Mouse (Mus musculus) myocyte (in vitro differentiated cells): ENCODE measurements around the gene Tmprss11g.

Experiments
- MAX ChIP-seq: IDR thresholded peaks from one replicate; pipeline ENCODE4 v1.6.1; 2011; ENCODE audit warnings: low read depth, mild to moderate bottlenecking, control low read depth
- MYOG ChIP-seq, 3 experiments: IDR thresholded peaks; one replicate each; pipeline ENCODE4 v1.6.1; 2011; ENCODE audit warnings: control low read depth in 2 of 3, low read depth in 2 of 3, mild to moderate bottlenecking in 2 of 3; ENCODE audit not compliant: insufficient read length in 2 of 3, control insufficient read depth in 1 of 3, insufficient read depth in 1 of 3
- POLR2A ChIP-seq: IDR thresholded peaks from one replicate; pipeline ENCODE4 v1.6.1; 2011; ENCODE audit warnings: low read depth, mild to moderate bottlenecking, control low read depth, moderate library complexity; ENCODE audit not compliant: insufficient read length
- POLR2AphosphoS2 ChIP-seq: IDR thresholded peaks from one replicate; pipeline ENCODE4 v1.6.1; 2011; ENCODE audit warnings: low read depth, control low read depth; ENCODE audit not compliant: insufficient read length
- TCF12 ChIP-seq: IDR thresholded peaks from one replicate; pipeline ENCODE4 v1.6.1; 2011; ENCODE audit warnings: mild to moderate bottlenecking, control low read depth; ENCODE audit not compliant: poor library complexity, insufficient read depth, severe bottlenecking
- TCF3 ChIP-seq: IDR thresholded peaks from one replicate; pipeline ENCODE4 v1.6.1; 2011; ENCODE audit warnings: low read depth, control low read depth; ENCODE audit not compliant: insufficient read length
- USF1 ChIP-seq: IDR thresholded peaks from one replicate; pipeline ENCODE4 v1.6.1; 2011; ENCODE audit warnings: low read depth, mild to moderate bottlenecking, control low read depth, moderate library complexity

DNA sequence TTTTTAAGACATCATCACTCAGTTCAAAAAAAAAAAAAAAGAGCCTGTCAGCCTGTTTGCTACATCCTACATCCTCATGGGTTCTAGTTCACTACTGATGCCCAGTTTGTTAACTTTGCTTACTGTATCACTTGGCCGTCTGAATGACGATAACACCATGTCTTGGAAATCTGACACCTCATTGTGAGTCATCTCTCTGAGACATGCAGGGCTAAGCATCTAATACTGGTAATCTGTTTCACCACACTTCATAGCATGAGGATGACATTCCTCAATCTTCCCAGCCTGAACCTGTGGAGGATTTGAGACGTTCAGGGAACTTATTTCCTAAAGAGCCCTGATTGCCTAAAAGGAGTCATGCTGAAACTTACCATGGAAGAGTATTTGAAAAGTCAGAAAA lies 22.2 kb upstream of the Tmprss11g start:
- no peak for TF ChIP-seq MAX
- no peak for TF ChIP-seq POLR2A
- no peak for TF ChIP-seq POLR2AphosphoS2
- TF ChIP-seq USF1, result no peak
- TF ChIP-seq TCF12, result no peak
- TF ChIP-seq TCF3, result no peak
- no peak for TF ChIP-seq MYOG (IDR thresholded peaks at IDR 0.05; ENCODE audit: control insufficient read depth in 1 of 3, insufficient read depth in 1 of 3, insufficient read length in 2 of 3, low read depth in 2 of 3)
